Mouse (Mus musculus): ENCODE results near the gene Astn2.

DNA sequence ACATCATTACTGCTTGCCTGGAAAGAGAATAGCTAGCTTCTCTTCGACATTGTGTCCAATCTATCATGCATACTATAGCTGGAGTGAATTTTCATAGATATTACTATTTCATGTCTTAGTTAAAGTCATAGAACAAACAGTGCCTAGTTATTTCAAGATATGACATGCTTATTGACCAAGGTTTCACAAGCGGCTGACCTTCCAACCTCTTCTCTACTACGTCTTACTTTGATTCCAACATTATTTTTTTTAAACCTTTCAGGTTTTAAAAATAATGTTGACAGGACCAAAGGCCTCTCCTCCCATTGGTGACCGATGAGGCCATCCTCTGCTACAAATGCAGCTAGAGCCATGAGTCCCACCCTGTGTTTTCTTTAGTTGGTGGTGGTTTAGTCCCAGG, 1025.0 kb downstream of the Astn2 start:
- no peak for TF ChIP-seq CTCF (IDR thresholded peaks at IDR 0.05)
- no peak for TF ChIP-seq POLR2A (IDR thresholded peaks at IDR 0.05; ENCODE audit: insufficient read depth, low read depth, low read length)

All from heart, adult 2 months (tissue).